Mouse (Mus musculus): ENCODE data around the gene Crybg2.

The Crybg2 gene

GRCm38 (mm10) chr4:134058908-134059307, 1.7 kb upstream of the Crybg2 start:
- no peak for DNase-seq

DNA sequence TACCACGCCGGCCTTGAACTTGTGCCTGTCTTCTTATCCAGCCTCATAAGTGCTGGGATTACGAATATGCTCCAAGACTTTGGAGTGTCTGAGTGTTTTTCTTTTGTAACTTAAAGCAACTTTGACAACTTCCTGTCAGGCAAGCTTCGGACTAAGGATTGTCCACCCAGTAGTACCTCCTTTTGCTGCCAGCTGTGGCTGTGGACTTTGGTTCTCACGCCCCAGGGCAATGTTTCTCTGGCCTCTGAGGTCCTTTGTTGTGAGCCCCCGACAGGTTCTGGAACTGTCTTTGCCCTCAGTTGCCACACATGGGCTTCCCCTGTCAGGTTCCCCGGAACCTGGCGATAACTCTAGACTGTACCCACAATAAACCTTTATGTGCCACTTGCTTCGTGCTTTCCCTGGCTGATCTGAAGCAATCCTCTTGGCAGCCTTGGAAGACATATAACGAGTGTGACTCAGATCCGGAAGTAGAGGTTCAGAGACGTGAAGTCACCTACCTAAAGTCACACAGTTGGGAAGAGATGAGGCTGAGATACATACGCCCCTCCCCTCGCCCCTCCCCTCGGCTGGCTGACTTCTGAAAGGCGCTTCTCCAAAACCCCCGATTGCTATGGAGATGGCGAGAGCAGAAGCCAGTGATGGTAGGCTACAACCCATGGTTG, 683 bp downstream of the Crybg2 start:
- no peak for DNase-seq

GRCm38 (mm10) chr4:134061944-134062446, 1.4 kb downstream of the Crybg2 start:
- no peak for DNase-seq

DNA sequence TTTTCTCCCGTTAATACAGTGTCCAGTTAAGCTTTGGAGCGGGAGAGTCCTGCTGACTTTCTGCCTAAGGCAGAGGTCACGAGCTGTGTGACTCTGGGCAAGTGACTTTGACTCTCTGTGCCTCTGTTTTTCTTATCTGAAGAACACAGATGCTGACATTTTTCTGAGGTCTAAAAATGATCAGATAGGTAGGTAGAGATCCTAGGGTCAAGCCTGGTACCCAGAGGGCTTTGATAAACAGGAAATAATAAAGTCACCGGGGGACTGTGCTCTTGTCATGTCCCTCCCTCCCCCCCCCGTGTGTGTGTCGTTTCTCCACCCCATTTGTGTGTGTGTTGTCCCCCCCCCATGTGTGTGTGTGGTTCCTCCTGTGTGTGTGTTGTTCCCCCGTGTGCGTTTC, 1.9 kb downstream of the Crybg2 start:
- DNase-seq = no peak

- no peak for DNase-seq
Measured at GRCm38 (mm10) chr4:134065431-134066004, 4.9 kb downstream of the Crybg2 start.

- no peak for DNase-seq
Measured at GRCm38 (mm10) chr4:134067383-134067782, 6.8 kb downstream of the Crybg2 start.

DNA sequence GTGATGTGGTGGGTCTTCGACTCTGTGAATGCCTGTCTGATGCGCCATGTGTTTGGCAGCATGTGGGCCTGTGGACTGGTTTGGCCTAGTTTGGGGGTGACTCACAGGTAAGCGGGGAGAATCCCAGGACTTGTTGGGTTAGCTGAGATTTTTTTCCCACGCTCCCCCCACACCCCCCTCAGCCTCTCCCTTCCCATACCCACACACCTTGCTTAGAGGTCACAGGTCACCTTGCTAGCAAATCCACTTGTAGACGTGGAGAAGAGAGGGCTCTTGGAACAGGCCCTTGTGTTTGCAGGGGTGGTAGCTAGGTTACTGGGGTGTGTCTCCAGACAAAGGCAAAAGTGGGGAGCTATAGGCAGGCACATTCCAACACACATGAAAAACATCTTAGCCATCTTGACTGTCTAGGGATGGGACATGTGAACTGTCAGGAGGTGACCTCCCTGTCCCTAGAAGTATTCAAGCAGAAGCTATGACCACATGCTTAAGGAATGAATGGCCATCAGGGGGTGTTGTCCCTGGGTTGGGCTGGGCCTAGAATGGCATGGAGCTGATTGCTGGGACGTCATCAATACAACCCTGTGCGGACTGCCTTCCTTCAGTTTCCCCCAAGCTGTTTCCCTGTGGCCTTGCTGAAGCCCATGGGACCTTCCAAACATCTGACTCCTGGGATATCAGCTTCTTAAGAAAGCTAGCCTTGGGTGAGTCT, 7.4 kb downstream of the Crybg2 start:
- DNase-seq = no peak

DNA sequence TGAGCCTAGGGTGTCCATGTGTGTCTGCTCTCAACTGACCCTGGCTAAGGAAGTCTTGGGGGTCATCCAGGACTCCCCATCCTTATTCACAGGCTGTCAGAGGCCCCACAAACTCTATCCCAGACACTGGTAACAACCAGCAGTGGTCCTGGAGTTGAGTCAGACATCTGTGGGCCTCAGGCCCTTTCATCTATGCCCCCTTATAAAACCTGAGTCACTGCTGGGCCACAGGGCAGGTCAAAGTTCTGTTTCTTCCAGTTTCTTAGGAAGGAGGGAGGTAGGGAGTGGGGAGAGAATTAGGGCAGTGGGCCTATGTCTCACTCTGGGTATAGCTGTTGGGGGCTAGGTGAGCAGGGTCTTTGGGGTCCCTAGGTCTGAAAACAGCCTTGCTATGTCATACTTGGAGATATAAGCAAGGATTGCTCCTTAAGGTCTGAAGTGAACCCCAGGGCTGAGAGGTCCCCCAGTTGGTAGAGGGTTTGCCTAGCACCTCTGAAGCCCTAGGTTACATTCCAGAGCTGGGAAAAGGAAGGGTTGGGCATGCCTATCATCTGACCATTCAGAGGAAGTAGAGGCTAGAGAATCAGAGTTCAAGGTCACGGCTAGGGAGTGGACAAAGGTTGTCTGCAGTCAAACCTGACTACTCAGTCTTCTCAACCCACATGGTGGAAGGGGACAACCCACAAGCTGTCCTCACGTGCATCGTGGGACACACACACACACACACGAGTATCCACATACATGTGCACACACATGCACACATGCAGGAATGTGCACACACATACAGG, 8.4 kb downstream of the Crybg2 start:
- no peak for DNase-seq

DNA sequence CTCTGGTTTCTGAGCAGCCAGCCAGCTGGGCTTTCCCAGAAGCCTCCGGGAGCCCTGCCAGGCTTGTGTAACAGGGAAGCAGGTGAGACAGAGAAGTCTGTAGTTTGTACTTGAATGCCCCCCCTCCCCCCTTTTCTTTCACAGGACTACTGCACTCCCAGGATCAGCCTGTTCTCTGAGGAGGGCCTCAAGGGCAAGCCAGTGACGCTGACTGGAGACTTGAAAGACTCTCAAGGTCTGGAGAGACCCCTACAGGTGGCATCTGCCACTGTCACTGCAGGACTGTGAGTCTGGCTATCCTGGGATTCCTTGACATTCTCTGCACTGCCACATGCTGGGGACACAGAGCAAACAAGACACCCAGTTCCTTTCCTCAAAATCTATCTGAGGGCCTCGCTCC, 18.1 kb downstream of the Crybg2 start:
- DNase-seq = peak; percentile 87

GRCm38 (mm10) chr4:134080674-134081073, 20.1 kb downstream of the Crybg2 start:
- DNase-seq = no peak

GRCm38 (mm10) chr4:134081730-134082386, 21.2 kb downstream of the Crybg2 start:
- peak; percentile 79 for DNase-seq

DNA sequence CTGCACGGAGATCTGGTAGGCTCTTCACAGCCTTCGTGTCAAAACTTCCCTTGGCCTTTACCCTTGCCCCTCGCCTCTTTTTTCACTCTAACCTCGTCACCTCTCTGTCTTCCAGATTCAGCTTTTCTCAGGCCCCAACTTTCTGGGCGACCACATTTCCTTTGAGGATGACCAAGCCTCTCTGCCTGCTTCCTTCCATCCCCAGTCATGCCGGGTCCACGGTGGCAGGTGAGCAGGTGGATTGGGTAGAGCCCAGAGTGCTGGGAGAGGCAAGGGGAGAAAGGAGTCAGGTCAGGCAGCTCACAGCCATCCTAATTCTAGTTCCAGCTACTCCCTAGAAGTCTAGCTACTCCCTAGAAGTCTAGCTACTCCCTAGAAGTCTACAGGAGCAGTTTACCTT, 21.8 kb downstream of the Crybg2 start:
- DNase-seq = no peak

DNA sequence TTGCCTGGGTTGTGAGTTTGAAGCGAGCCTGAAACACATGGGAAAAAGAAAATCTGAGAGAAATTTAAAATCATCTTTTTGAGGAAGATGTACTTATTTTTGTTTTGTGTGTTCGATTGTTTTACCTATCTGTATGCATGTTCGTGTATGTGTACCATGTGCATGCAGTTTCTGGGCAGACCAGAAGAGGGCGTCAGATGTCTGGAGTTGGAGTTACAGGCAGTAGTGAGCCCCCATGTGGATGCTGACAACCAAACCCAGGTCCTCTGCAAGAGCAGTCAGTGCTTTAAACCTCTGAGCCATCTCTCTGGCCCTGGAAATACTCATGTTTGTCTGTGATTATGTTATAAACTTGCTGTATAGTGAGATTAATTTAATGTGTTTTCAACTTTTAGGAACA, 24.4 kb downstream of the Crybg2 start:
- DNase-seq = no peak

DNA sequence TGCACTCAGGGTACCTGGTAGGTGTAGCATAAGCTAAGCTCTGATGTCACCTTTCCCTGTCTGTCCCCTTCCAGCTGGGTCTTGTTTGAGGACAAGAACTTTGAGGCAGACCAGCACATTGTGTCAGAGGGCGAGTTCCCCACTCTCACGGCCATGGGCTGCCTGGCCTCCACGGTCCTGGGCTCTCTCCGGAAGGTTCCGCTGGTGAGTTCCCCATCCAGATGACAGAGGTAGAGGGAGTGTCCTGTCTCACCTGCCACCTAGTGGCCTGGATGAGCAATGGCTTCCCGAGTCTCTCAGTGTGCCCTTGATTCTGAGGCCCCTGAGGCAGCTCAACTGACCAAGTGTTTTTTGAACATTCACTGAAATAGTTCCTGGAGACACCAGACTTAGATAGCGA, 26.8 kb downstream of the Crybg2 start:
- DNase-seq = peak; percentile 74

- DNase-seq = no peak
Measured at GRCm38 (mm10) chr4:134089029-134089428, 28.4 kb downstream of the Crybg2 start.

DNA sequence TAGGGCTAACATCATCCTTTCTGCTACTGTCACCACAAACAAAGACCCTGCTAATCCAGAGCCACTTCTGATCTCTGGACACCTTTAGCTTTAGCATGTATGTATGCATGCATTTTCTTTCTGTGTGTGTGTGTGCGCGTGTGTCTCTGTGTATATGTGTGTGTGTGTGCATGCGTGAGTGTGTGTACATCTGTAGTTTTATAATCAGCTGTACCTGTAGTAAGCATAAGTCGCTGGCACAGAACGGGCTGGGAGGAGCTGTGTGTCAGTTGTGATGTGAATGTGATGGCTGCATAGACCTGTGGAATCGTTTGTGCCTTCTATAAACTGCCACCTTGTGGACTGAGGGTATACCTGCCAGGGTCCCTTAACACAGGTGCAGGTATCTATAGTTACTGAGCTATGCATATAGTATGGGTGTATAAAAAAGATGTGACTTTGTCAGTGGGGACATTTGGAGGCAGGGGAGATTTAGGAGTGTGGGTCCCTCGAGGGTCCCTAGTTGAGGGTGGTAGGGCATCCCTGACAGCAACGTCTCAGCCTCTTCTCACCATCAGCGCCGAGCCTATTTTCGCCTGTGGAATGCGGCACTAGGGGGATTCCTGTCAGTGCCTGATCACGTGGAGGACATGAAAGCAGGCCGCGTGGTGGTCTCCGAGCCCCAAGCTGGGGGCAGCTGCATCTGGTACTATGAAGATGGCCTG, 30.1 kb downstream of the Crybg2 start:
- DNase-seq = no peak

GRCm38 (mm10) chr4:134091225-134091529, 30.6 kb downstream of the Crybg2 start:
- DNase-seq = no peak

- peak; percentile 69 for DNase-seq
Measured at GRCm38 (mm10) chr4:134092382-134093288, 32.0 kb downstream of the Crybg2 start.

DNA sequence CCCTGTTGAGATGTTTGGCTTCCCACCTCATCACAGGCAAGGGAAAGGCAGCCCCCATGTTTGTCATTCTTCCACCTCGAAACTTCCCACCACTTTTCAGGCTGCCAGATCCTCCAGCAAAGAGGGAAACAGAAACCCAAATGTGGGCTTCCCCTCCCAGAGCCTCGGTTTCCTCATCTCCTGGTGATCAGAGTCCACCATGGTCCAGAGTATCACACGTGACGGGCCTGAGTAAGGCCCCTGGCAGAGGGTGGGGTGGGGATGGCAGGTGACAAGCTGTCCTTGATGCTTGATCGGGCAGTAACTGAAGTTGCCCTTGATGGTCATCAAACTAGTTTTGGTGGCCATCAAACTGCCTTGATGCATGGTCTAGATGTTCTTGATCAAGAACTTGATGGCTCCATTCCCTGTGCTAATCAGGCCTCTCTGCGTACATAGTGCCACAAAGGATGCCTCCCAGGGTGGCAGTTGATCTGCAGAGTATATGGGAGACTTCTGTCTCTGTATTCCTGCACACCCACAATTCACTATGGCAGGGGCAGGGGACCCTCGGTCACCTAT, 33.5 kb downstream of the Crybg2 start:
- DNase-seq = no peak

DNA sequence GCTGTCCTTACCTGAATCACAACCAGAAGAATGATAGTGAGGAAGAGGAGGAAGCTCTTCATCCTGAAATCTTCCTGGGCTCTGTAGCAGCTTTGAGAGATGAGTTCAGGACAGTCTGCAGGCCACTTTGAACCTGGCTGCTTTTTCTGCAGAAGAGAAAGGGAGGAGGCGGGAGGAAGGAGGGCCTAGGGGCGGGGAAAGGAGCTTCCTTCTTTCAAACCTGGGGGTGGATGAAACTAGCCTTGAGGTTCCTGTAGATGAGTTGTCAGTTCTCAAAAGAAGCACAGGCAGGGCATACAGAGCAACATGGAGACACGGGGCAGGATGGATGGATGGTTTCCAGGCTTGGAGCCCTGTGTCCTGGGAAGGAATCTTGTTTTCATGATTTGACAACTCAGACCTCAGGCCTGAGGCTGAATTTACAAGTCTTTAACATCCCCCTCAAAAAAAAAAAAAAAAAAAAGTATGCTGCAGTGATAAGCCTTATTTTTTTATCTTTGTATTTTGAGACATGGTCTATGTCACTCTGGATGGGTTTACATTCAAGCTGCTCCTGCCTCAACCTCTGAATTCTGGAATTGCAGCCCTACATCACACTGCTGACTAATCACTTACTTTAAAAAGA, 34.4 kb downstream of the Crybg2 start, which contains the start of gene Cd52:
Cd52 (minus strand) TSS at position 160 of the 625 bp plus-strand sequence.
- no peak for DNase-seq
